Mouse (Mus musculus) cerebellum, postnatal 36 days (tissue): ENCODE data around the gene Pold4.

Experiments
- DNase-seq, 2 experiments: peaks; one replicate each; pipeline ENCODE4 v3.0.0; 2021 to 2022; ENCODE audit warnings: mixed read lengths in 2 of 2

Pold4 gene

DNA sequence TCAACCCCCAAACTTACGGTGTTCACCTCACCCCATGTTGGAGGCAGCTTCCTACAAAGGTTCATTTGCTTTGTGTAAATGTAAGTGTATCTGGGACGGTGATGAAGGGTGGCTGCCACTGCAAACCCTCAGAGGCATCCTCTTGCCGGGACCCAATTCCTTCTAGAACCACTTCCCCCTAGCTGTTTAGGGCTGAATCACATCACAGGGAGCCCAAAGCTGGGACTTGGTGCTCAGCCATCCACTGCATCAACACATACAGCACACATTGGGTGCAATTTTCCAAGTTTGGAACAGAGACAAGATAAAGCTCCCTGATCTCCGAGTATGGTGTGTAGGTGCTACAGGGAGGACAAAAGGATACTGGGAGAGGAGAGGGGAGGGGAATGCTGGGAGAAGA, 26.8 kb upstream of the Pold4 start:
- no peak for DNase-seq

DNA sequence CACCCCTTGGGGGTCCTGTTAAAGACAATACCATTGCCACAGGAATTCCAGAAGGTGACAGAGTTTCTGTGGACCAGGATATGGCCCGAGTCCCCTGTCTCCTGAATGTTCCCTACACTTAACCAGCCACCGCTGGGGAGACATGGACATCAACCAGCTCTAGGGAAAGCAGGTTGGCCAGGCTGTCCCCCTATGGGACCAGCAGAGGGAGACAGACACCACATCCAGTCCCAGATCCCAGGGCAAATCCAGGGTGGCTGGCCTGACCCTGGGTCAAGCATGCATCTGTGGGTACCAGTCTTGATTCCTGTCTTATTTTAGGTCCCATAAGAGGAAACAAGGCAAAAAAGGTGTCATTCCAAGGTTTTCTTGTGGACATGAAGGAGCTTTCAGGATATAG, 24.7 kb upstream of the Pold4 start:
- peak; percentile 73 to 76 for DNase-seq

DNA sequence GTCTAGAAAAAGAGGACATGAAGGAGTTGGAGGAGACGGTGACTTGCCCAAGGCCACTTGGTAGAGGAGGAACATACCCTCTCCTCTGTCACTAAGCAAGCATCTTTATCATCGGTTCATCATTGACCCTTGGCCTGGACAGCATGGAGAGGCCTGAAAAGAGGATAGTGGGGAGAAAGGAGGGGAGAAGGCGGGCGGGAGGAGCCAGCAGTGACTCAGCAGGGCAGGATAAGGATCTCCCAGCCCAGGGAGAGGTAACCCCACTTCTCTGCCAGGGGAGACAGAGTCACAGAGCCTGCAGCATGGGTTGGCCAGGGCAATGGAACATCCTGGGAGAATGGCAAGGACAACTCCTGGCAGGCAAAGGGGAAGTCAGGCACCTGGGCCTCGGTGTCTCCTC, 23.1 kb upstream of the Pold4 start:
- no peak for DNase-seq

DNA sequence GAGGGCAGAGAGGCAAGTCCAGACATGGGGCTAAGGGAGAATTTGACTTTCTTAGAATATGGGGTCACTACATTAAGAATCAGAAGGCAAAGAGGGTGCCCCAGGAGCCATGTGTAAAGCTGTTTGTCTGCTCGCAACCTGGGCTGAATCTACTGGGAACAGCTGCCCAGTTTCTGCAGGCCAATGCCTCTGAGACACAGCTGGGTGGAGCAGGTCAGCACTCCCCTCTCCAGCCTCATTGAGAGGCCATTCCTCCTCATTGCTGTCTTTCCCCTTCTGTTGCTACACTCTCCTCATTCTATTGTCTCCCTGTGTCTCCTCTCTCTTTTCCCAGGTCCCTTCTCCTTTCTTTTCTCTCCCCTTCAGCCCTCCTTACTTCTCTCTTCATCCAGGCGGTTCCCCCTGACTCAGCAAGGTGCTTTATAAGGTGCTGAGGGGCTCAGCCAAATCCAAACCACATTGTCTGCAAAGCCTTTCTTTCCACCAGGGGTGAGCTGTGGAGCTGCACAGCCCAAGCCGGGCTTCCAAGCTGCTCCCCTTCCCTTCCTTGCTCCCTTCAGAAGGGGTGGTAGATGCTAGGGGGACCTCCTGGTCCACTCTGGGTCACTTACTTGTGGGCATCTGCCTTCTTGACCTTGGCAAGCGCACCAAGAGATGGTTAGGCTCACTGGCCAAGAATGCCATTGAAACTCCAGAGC, 19.7 kb upstream of the Pold4 start:
- DNase-seq: no peak

DNA sequence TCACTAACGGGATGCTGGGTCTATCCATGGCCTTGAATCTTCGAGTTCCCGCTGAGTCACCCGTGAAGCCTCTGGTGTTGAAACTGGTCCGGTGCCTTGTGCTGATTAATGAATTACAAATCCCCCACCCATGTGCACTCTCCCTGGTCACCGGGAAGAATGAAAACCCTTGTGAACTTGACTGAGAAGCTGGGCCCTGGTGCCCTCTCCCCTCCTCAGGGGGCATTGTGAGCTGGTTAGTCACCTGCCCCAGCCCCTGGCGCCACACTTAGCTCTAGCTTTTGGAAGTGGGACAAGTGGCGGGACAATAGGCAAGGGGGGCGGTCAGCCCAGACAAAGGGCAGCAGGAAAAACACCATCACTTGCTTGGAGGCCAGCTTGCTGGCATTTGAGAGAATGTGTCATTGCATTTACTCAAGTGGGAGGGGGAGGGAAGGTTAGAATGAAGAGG, 18.1 kb upstream of the Pold4 start:
- no peak for DNase-seq

DNA sequence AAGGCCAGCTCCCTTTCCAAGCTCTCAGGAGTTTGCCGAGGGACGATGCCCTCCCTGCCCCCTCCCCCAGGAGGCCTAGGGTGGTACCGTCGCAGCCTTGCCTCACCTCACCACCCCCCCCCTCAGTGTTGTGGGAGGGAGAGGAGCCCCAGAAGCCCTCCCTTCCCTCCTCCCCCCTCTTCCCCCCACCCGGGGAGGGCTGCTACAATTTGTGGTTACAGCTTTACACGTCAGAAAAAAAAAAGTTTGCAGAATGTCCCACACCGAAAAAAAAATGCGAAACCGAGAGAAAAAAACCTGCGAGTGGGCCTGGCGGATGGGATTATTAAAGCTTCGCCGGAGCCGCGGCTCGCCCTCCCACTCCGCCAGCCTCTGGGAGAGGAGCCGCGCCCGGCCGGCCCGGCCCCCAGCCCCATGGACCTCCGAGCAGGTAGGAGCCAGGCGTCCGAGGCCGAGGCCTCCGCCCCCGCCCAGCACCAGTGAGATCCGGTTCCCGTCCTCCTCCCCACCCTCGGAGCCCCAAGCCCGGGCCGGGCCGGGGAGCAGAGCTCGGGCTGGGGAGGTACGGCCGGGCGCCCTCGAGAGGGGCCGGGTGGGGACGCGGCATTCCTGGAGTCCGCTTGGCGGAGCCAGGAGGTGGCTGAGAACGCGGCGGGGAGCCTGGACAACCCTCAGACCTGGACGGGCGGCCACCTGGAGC, 17.5 kb upstream of the Pold4 start, which contains the start of the genes Clcf1 and AC109138.7:
Clcf1 (plus strand) TSS at position 168 of the 700 bp plus-strand sequence.
AC109138.7 (plus strand) TSS at position 287 of the 700 bp plus-strand sequence.
- no peak for DNase-seq

DNA sequence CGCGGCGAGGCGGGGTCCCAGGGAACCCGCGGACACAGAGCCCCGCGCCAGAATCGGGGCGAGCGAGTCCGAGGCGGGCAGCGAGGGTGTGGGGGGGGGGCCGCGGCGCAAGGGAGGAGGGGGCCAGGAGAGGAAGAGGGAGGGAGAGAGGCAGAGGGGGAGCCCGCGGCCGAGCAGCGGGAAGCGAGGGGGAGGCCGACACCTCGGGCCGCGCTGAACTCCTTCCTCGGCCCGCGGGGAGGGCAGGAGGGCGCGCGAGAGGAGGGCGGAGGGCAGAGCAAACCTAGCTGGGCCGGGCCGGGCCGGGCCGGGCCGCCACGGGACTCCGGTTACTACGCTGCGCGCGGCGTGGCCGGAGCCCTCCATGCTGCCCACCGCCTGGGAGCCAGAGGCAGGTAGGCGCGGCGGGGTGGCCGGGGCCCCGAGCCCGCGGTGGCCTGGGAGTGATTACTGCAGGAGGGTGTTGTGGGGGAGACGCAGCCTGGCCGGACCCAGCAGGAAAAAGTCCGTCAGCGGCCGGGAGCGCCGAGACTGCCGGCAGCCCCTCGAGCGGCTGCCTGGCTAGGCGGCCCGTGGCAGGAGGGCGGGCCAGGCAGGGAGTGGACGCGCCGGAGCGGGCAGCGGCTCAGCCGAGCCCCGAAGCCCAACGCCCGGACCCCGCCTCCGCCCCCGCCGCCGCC, 16.8 kb upstream of the Pold4 start:
- no peak for DNase-seq

DNA sequence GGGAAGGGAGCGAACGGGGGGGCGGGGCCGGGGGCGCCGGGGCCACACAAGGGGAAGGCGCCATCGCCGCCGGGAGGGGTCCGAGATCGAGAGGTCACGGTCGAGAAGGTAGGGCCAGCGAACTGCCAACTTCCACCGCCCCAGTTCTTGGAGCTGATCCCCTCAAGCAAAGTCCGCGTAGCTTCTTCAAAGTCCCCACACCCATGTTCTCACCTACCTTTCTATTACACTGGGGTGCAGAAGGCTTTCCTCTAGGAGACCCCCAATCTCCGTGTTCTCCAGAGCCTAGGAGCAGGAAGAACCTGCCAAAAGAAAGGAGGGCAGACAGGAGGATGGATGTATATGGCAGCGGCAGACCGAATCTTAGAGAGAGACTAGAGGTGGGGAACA, 16.3 kb upstream of the Pold4 start:
- no peak for DNase-seq

DNA sequence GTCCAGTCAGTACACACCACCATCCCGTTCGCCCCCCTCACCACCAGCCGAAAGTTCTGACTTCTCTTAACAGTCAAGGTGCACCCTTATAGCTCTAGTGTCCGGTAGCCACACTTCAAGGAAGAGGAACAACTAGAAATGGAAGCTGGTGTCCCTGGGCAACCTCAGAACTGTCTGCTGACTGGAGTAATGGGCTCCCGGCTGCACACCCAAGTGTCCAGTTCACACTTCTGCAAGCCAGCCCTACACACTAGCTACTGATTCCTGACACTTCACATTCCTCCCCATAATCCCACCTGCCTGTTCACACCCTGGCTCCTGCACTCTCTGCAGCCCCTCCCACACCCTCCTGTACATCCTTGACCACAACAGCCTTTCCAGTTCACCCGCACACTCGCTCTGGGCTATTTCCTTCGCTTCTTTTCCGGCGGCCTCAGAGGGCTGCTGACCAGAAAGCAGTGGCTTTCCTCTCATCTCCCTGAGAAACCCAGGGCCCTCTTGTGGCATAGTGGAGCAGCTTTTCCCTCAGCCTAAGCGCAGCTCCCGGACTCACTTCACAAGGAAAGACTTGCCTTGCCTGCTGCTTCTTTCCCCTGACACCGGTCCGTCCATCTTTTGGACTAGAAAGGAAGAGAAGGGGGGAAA, 15.5 kb upstream of the Pold4 start:
- DNase-seq: peak; percentile 53 to 58

DNA sequence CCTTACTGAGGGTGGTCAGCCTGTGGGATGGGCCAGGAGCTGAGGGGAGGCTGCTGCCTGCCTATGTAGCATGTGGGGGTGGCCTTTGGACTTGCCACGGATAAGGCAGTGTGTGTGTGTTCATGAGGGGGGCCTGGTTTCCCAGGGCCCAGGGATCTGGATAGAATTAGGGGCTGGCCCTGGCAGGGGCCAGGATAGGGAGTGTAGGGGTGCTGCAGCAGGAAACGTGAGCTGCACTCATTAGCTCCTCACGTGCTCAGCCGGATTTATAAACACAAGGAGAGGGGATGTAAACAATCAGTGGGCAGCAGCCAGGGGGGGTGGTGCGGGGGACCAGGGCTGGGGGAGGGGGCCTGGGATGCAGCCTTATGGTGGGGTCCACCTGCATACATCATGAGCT, 14.6 kb upstream of the Pold4 start:
- DNase-seq: no peak

DNA sequence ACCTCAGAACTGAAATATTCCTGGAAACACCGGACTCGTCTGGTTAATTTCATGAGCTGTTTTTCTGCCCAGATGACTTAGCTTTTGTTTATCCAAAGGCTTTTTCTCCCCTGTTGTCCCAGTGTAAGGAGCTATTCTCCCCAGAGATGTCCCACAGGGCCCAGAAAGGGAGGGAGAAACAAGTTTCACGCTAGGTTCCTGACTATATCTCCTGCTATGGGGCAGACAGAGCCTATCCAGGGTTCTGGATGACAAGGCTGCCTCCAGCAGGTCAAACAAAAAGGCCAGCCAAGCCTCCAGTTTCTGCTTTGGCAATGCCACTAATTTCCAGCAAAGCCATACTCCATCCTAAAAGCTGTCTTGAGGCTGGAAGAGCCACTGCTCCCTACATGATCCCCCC, 13.8 kb upstream of the Pold4 start:
- no peak for DNase-seq

DNA sequence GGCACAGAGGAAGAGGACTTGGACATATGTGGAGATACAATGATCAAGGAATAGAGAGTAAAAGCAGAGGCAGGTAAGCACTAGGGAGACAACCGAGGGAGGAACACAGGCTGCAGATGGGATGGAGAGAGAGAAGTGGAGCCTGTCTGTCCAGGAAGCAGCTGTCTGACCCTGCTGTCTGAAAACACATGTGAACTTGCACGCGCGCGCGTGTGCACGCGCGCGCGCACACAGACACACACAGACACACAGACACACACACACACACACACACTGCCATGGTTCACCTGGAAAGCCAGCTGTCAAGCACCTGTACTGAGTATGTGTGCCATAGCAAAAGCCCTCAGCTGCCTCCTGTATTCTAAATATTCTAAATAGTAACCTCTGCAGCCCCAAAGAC, 13.4 kb upstream of the Pold4 start:
- no peak for DNase-seq

DNA sequence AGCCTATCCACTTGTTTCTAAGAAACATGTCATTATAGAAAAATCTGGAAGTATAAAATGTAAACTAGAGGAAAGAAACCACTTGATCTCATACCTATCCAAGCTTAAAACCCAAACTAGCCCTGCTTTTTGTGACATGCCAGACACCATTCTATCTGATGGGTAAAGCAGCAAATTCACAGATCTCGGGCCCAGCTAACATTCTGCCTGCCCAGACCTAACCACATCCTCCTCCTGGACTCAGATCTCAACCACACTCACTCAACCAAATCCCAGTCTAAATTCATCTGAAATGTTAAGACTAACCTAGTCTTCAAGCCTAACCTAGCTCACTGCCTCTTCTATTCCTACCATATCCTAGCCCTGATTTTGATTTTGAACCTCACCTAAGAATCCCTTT, 12.9 kb upstream of the Pold4 start:
- DNase-seq: no peak

DNA sequence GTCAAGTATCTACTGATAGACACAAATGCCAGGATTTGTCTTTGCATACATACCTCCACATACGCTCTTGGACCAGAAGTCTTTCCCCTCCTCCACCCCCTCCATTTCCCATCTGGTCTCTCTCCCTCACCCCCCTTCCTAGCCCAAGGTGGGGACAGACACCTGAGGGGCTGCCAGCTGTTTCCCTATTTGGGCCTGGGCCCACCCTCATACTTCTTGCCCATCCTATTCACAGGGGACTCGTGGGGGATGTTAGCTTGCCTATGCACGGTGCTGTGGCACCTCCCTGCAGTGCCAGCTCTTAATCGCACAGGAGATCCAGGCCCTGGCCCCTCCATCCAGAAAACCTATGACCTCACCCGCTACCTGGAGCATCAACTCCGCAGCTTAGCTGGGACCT, 11.8 kb upstream of the Pold4 start:
- DNase-seq: no peak

DNA sequence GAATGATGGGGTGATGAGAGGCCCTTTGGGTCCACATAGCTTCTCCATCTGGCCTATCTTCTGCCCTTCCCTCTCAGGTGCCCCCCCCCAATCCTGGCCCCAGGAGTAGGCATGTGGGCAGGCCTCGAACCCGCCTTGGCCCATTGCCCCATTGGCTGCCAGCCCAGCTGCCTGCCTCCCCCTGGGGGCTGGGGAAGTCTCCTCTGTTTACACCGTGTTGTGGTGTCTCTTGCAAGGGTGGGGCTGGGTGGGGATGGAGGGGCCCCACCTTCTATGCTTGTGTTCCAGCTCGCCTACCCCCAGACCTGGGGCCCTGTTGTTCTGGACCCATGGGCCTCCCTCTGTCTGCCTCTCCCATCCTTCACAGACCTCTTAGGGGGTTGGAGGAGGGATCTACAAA, 11.3 kb upstream of the Pold4 start:
- DNase-seq: no peak

DNA sequence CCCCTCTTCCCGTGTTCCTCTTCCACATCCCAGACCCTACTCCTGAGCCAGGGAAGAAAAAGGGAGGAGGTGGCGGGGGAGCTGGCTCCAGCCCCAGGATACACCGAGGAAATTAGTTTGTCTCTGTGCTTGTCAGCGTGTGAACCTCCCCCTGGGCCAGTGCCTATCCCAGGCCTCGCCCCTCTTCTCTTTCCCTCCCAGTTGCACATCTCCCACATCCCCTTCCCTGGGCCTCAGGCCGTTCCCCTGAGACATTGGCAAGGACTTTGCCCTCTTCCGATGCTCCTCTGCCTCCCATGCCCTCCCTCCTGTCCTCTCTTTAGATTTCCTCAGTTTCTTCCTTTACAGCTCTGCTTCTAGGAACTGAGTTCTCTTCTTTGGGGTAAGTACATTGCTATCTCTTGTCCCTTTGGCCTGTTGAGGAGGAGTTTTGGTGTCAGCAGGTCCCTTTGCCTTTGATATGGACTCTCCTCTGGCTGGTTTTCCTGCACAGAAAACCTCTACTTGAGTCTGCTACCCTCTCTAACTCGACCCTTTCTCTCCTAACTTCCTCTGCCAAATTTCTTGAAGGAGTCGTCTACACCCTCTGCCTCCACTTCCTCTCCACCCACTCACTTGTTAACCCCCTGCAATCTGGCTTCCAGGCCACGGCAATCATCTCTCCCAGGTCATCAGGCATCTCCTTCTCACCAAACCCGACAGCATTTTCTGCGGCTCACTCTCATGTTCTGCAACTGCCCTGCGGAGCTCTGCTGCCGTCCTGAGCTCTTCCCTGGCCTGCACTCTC, 10.5 kb upstream of the Pold4 start:
- DNase-seq: no peak

DNA sequence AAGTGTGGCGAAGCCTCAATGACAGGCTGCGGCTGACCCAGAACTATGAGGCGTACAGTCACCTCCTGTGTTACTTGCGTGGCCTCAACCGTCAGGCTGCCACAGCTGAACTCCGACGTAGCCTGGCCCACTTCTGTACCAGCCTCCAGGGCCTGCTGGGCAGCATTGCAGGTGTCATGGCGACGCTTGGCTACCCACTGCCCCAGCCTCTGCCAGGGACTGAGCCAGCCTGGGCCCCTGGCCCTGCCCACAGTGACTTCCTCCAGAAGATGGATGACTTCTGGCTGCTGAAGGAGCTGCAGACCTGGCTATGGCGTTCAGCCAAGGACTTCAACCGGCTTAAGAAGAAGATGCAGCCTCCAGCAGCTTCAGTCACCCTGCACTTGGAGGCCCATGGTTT, 9.5 kb upstream of the Pold4 start:
- DNase-seq: no peak

DNA sequence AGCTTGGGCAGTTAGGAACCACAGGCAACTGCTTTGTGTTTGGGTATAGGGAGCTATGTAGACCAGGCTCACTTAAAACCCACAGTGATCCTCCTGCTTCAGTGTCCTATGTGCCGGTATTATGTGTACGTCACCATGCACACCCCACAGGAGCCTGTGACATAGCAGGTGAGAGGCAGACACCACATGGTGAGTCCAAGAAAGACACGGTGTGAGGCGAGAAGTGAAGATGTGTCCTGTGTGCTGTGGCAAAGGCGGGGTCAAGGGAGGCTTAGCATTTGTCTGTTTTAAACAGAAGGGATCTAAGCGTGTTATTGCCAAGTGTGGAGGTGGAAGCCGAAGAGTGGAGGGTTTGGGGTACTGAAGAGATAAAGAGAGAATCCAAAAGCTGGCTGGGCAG, 4.9 kb upstream of the Pold4 start:
- DNase-seq: no peak

DNA sequence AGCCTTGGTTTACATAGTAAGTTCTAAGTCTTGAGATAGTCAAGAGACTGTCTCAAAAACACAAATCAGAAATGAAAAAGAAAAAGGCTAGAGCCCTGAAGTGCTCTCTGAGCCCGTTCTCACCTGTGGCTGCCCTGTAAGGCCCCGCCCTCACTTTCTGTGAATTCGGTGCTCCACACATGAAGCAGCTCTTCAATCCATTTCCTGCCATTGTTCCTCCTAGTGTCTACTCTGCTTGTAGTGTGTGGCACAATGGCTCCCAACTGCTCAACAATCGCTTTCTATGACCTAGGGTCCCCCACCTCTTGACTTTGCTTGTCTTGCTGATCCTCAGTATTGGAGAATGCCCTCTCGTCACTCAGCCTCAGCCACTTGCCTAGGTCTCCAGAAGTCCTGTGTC, 4.3 kb upstream of the Pold4 start:
- DNase-seq: no peak

DNA sequence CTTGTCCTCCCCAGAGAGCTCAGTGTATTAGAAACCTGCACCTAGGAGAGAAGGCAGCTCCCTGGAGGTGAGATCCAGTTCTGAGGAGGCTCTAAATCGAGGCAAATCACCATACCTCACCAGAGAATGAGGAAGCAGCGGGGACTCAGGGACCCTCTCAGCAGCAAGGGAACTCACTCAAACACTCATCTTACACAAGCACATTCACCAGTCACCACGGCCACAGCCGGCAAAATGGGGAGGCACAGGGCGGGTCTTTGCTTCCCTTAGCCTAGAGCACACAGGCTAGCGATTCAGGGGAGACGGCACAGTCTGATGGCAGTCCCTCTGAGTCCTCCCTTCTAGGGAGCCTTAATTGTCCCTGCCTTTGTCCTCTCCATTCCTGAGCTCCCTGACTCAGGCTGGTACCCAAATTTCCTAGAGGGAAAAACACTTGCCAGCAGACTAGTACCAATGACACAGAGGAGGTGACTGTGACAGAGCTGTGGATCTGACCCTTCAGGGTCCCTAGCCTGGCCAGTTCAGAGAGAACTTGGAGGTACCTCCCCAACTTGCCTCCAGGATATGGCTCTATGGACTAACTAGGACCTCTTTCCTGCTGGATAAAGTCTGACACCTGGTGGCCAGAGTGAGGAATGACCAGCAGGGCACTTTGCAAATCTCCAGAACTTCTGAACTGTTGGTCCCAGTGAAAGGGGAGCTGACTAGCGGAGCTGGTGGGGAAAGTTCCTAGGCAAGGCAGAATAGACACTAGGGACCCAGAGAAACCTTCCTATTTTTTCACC, 3.6 kb upstream of the Pold4 start:
- peak; percentile 62 to 74 for DNase-seq

DNA sequence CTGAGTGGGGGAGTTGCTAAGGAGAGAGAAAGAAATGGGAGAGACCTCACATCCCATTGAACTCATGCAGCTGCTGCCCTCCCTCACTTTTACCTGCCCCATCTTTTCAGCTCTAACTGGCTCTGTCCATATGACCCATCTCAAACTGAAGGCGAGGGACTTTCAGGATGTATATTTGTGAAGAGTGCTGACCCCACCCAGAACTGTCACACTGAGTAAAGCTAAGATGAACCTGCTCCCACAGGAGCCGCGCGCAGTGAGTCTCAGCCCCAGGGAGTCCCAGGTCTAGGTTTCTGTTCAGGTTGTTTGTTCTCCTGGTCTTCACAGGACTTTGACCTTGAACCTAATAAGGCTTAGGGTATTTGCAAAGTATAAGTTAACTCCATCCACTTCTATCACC, 2.8 kb upstream of the Pold4 start:
- DNase-seq: no peak
